Mouse (Mus musculus): ENCODE results near the gene Psmc4.

The Psmc4 gene
- long read RNA-seq, experiment 1, transcript Psmc4-201 (11 exons, 1,440 nt): major isoform, 247 of 265 reads
- long read RNA-seq, experiment 1, partial matches to known transcripts: 5 of 265 reads
- long read RNA-seq, experiment 1, other reads (novel, unspliced or antisense): 13 of 265 reads
- long read RNA-seq, experiment 2, transcript Psmc4-201 (11 exons, 1,440 nt): major isoform, 313 of 348 reads
- long read RNA-seq, experiment 2, partial matches to known transcripts: 9 of 348 reads
- long read RNA-seq, experiment 2, other reads (novel, unspliced or antisense): 26 of 348 reads

GRCm38 (mm10) chr7:28049476-28050409 is at the start of gene Psmc4:
Gene Psmc4, minus strand, starts transcription at chr7:28050101.
- intact Hi-C loops (cut with DNase I): loop anchor here (5.0 kb wide), 2 partner anchors 103 to 158 kb away; no protein-coding TSS in a partner anchor

GRCm38 (mm10) chr7:28099101-28099500 is 49.2 kb upstream of the Psmc4 start:
- intact Hi-C loops (cut with DNase I): no loop called here

GRCm38 (mm10) chr7:28093541-28093940 is 43.6 kb upstream of the Psmc4 start:
- intact Hi-C loops (cut with DNase I): no loop called here

GRCm38 (mm10) chr7:28086236-28086635 is 36.3 kb upstream of the Psmc4 start:
- intact Hi-C loops (cut with DNase I): no loop called here

GRCm38 (mm10) chr7:28084215-28084614 is 34.3 kb upstream of the Psmc4 start:
- intact Hi-C loops (cut with DNase I): no loop called here

- intact Hi-C loops (cut with DNase I): no loop called here
Observed at GRCm38 (mm10) chr7:28070531-28071298, 20.8 kb upstream of the Psmc4 start, which contains the start of gene Fcgbp. Gene Fcgbp, plus strand, starts transcription at chr7:28071236.

GRCm38 (mm10) chr7:28069546-28070172 is 19.8 kb upstream of the Psmc4 start:
- intact Hi-C loops (cut with DNase I): no loop called here

GRCm38 (mm10) chr7:28068661-28069060 is 18.8 kb upstream of the Psmc4 start:
- intact Hi-C loops (cut with DNase I): no loop called here

GRCm38 (mm10) chr7:28059972-28060371 is 10.1 kb upstream of the Psmc4 start:
- intact Hi-C loops (cut with DNase I): no loop called here

GRCm38 (mm10) chr7:28053046-28053930 is 3.4 kb upstream of the Psmc4 start:
- intact Hi-C loops (cut with DNase I): loop anchor here (5.0 kb wide), 2 partner anchors 99 to 154 kb away; no protein-coding TSS in a partner anchor

GRCm38 (mm10) chr7:28050584-28050983 is 683 bp upstream of the Psmc4 start:
- intact Hi-C loops (cut with DNase I): loop anchor here (5.0 kb wide), 2 partner anchors 102 to 157 kb away; no protein-coding TSS in a partner anchor

GRCm38 (mm10) chr7:28044524-28044923 is 5.4 kb downstream of the Psmc4 start:
- intact Hi-C loops (cut with DNase I): no loop called here

- intact Hi-C loops (cut with DNase I): no loop called here
Observed at GRCm38 (mm10) chr7:28014445-28014810, 35.5 kb downstream of the Psmc4 start.

GRCm38 (mm10) chr7:28013549-28014444 is 36.1 kb downstream of the Psmc4 start, which contains the start of gene Zfp850:
Gene Zfp850, minus strand, starts transcription at chr7:28014115.
- intact Hi-C loops (cut with DNase I): no loop called here

GRCm38 (mm10) chr7:28010271-28010670 is 39.6 kb downstream of the Psmc4 start:
- intact Hi-C loops (cut with DNase I): no loop called here

All from adrenal gland (tissue).